Mouse (Mus musculus) MEL (cell line): ENCODE results near the gene Cby3. TPM values are rescaled to one million over a fixed set of nuclear protein-coding genes. Genes with fewer than 3 reads are reported as not detected.

ENCODE experiments used
- DNase-seq: peaks from one replicate; pipeline ENCODE4 v3.0.0; 2011; ENCODE audit warnings: low read depth, low spot score
- H3K27ac ChIP-seq: 2 replicates; pipeline ENCODE4 v1.5.1; 2012; ENCODE audit warnings: low read depth, mild to moderate bottlenecking, control low read depth, low read length, moderate library complexity; ENCODE audit not compliant: control insufficient read depth
- H3K27me3 ChIP-seq, 2 experiments: fragments of 150-350 bp in 1 of 2; sonication (generic) in 1 of 2; 2 replicates each; pipeline ENCODE4 v1.6.1; 2012; ENCODE audit warnings: low read length in 2 of 2, mild to moderate bottlenecking in 2 of 2, improper control_type of control experiment in 1 of 2, moderate library complexity in 1 of 2; ENCODE audit not compliant: insufficient read depth in 2 of 2, control insufficient read depth in 1 of 2
- H3K36me3 ChIP-seq, 2 experiments: 2 replicates each; pipeline ENCODE4 v1.6.1; 2012 to 2014; ENCODE audit warnings: low read length in 2 of 2, improper control_type of control experiment in 1 of 2, inconsistent platforms in 1 of 2, mild to moderate bottlenecking in 1 of 2; ENCODE audit not compliant: insufficient read depth in 2 of 2, control insufficient read depth in 1 of 2
- H3K4me1 ChIP-seq, 2 experiments: fragments of 150-350 bp in 1 of 2; sonication (generic) in 1 of 2; 2 replicates each; pipeline ENCODE4 v1.6.1; 2012; ENCODE audit warnings: low read length in 2 of 2, improper control_type of control experiment in 1 of 2, mild to moderate bottlenecking in 1 of 2; ENCODE audit not compliant: insufficient read depth in 2 of 2, control insufficient read depth in 1 of 2
- H3K4me3 ChIP-seq, 2 experiments: fragments of 150-350 bp in 1 of 2; sonication (generic) in 1 of 2; 2 replicates each; pipeline ENCODE4 v1.5.1; 2012; ENCODE audit warnings: low read depth in 2 of 2, low read length in 2 of 2, mild to moderate bottlenecking in 2 of 2, moderate library complexity in 2 of 2, control low read depth in 1 of 2, improper control_type of control experiment in 1 of 2; ENCODE audit not compliant: control insufficient read depth in 1 of 2, insufficient read depth in 1 of 2
- H3K79me2 ChIP-seq: 2 replicates; pipeline ENCODE4 v1.6.1; 2012; ENCODE audit warnings: mild to moderate bottlenecking, low read length, moderate library complexity; ENCODE audit not compliant: control insufficient read depth, poor library complexity, insufficient read depth
- H3K9ac ChIP-seq: 2 replicates; pipeline ENCODE4 v1.6.1; 2012; ENCODE audit warnings: low read depth, mild to moderate bottlenecking, control low read depth, low read length, moderate library complexity; ENCODE audit not compliant: control insufficient read depth, poor library complexity, severe bottlenecking
- H3K9me3 ChIP-seq: fragments of 150-350 bp; sonication (generic); replicated peaks from 2 replicates; pipeline ENCODE4 v1.6.1; 2012; ENCODE audit warnings: mild to moderate bottlenecking, low read length, improper control_type of control experiment, moderate library complexity; ENCODE audit not compliant: insufficient read depth
- CHD1 ChIP-seq: IDR thresholded peaks from 2 replicates; pipeline ENCODE4 v1.6.1; 2012; ENCODE audit warnings: low read depth, mild to moderate bottlenecking, inconsistent platforms, low read length, improper control_type of control experiment
- CHD2 ChIP-seq: IDR thresholded peaks from 2 replicates; pipeline ENCODE4 v1.6.1; 2011; ENCODE audit warnings: low read length, improper control_type of control experiment
- CTCF ChIP-seq, 3 experiments: IDR thresholded peaks in 2 of 3; conservative IDR thresholded peaks in 1 of 3; 2 replicates each; pipeline ENCODE4 v1.5.1; 2011 to 2012; ENCODE audit warnings: low read length in 3 of 3, low read depth in 2 of 3, mild to moderate bottlenecking in 2 of 3, improper control_type of control experiment in 1 of 3, inconsistent platforms in 1 of 3, mixed read lengths in 1 of 3, moderate library complexity in 1 of 3; ENCODE audit not compliant: control insufficient read depth in 1 of 3, insufficient read depth in 1 of 3, poor library complexity in 1 of 3, severe bottlenecking in 1 of 3
- EP300 ChIP-seq, 2 experiments: IDR thresholded peaks; 2 replicates each; pipeline ENCODE4 v1.6.1; 2011; ENCODE audit warnings: improper control_type of control experiment in 2 of 2, low read length in 2 of 2, low read depth in 1 of 2, mild to moderate bottlenecking in 1 of 2
- ETS1 ChIP-seq: IDR thresholded peaks from 2 replicates; pipeline ENCODE4 v1.6.1; 2012; ENCODE audit warnings: low read depth, mild to moderate bottlenecking, inconsistent platforms, low read length, improper control_type of control experiment, moderate library complexity
- HCFC1 ChIP-seq: IDR thresholded peaks from 2 replicates; pipeline ENCODE4 v1.6.1; 2012; ENCODE audit warnings: low read depth, mild to moderate bottlenecking, inconsistent platforms, low read length, improper control_type of control experiment, moderate library complexity
- JUND ChIP-seq: IDR thresholded peaks from 2 replicates; pipeline ENCODE4 v1.6.1; 2011; ENCODE audit warnings: low read depth, mild to moderate bottlenecking, improper control_type of control experiment, low read length
- MAFK ChIP-seq: IDR thresholded peaks from 2 replicates; pipeline ENCODE4 v1.6.1; 2011; ENCODE audit warnings: low read depth, mild to moderate bottlenecking, low read length, improper control_type of control experiment, borderline replicate concordance
- MAX ChIP-seq: IDR thresholded peaks from 2 replicates; pipeline ENCODE4 v1.6.1; 2011; ENCODE audit warnings: low read length, improper control_type of control experiment
- MEF2A ChIP-seq: IDR thresholded peaks from 2 replicates; pipeline ENCODE4 v1.6.1; 2014; ENCODE audit warnings: low read depth, mild to moderate bottlenecking, inconsistent platforms, low read length, improper control_type of control experiment; ENCODE audit not compliant: poor library complexity, insufficient replicate concordance, severe bottlenecking; ENCODE audit errors: extremely low read depth
- MXI1 ChIP-seq: IDR thresholded peaks from 2 replicates; pipeline ENCODE4 v1.6.1; 2011; ENCODE audit warnings: mild to moderate bottlenecking, low read depth, low read length, improper control_type of control experiment
- MYB ChIP-seq: IDR thresholded peaks from 2 replicates; pipeline ENCODE4 v1.6.1; 2011; ENCODE audit warnings: mild to moderate bottlenecking, low read depth, low read length, improper control_type of control experiment
- MYC ChIP-seq: IDR thresholded peaks from 2 replicates; pipeline ENCODE4 v1.6.1; 2011; ENCODE audit warnings: low read depth, mild to moderate bottlenecking, low read length, improper control_type of control experiment, moderate library complexity
- NRF1 ChIP-seq: IDR thresholded peaks from 2 replicates; pipeline ENCODE4 v1.6.1; 2014; ENCODE audit warnings: low read depth, mild to moderate bottlenecking, inconsistent platforms, low read length, improper control_type of control experiment, moderate library complexity; ENCODE audit not compliant: poor library complexity, insufficient read depth, severe bottlenecking
- POLR2A ChIP-seq, 2 experiments: IDR thresholded peaks; 2 replicates each; pipeline ENCODE4 v1.6.1; 2011 to 2012; ENCODE audit warnings: low read length in 2 of 2, mild to moderate bottlenecking in 2 of 2, control low read depth in 1 of 2, improper control_type of control experiment in 1 of 2, low read depth in 1 of 2, moderate library complexity in 1 of 2; ENCODE audit not compliant: control insufficient read depth in 1 of 2, insufficient read depth in 1 of 2, poor library complexity in 1 of 2
- POLR2AphosphoS2 ChIP-seq: IDR thresholded peaks from 2 replicates; pipeline ENCODE4 v1.6.1; 2011; ENCODE audit warnings: low read length, improper control_type of control experiment
- POLR2AphosphoS5 ChIP-seq: IDR thresholded peaks from 2 replicates; pipeline ENCODE4 v1.6.1; 2012; ENCODE audit warnings: low read depth, borderline replicate concordance, mild to moderate bottlenecking, inconsistent platforms, low read length, moderate library complexity, mixed read lengths
- RAD21 ChIP-seq: IDR thresholded peaks from 2 replicates; pipeline ENCODE4 v1.6.1; 2011; ENCODE audit warnings: mild to moderate bottlenecking, low read depth, low read length, improper control_type of control experiment
- RCOR1 ChIP-seq: IDR thresholded peaks from 2 replicates; pipeline ENCODE4 v1.6.1; 2012; ENCODE audit warnings: low read depth, mild to moderate bottlenecking, inconsistent platforms, low read length, improper control_type of control experiment
- SIN3A ChIP-seq: IDR thresholded peaks from 2 replicates; pipeline ENCODE4 v1.6.1; 2012; ENCODE audit warnings: low read length, improper control_type of control experiment, inconsistent platforms
- SMC3 ChIP-seq: IDR thresholded peaks from 2 replicates; pipeline ENCODE4 v1.6.1; 2011; ENCODE audit warnings: low read depth, low read length, improper control_type of control experiment
- TAL1 ChIP-seq: IDR thresholded peaks from 2 replicates; pipeline ENCODE4 v1.6.1; 2012; ENCODE audit warnings: mild to moderate bottlenecking, inconsistent platforms, low read length, moderate library complexity, mixed read lengths
- UBTF ChIP-seq: IDR thresholded peaks from 2 replicates; pipeline ENCODE4 v1.6.1; 2012; ENCODE audit warnings: low read depth, mild to moderate bottlenecking, inconsistent platforms, low read length, improper control_type of control experiment, moderate library complexity, borderline replicate concordance; ENCODE audit not compliant: insufficient read depth
- USF1 ChIP-seq: IDR thresholded peaks from 2 replicates; pipeline ENCODE4 v1.6.1; 2014; ENCODE audit warnings: low read depth, mild to moderate bottlenecking, inconsistent platforms, low read length, improper control_type of control experiment, moderate library complexity
- USF2 ChIP-seq, 2 experiments: IDR thresholded peaks; 2 replicates each; pipeline ENCODE4 v1.6.1; 2011 to 2012; ENCODE audit warnings: improper control_type of control experiment in 2 of 2, low read length in 2 of 2, borderline replicate concordance in 1 of 2, inconsistent platforms in 1 of 2, low read depth in 1 of 2, mild to moderate bottlenecking in 1 of 2; ENCODE audit not compliant: insufficient read depth in 1 of 2
- ZC3H11A ChIP-seq: IDR thresholded peaks from 2 replicates; pipeline ENCODE4 v1.6.1; 2012; ENCODE audit warnings: low read depth, mild to moderate bottlenecking, inconsistent platforms, low read length, improper control_type of control experiment
- ZKSCAN1 ChIP-seq: IDR thresholded peaks from 2 replicates; pipeline ENCODE4 v1.6.1; 2012; ENCODE audit warnings: low read depth, mild to moderate bottlenecking, inconsistent platforms, low read length, improper control_type of control experiment, moderate library complexity
- ZMIZ1 ChIP-seq: IDR thresholded peaks from 2 replicates; pipeline ENCODE4 v1.6.1; 2012; ENCODE audit warnings: low read depth, mild to moderate bottlenecking, inconsistent platforms, low read length, improper control_type of control experiment, moderate library complexity
- ZNF384 ChIP-seq: IDR thresholded peaks from 2 replicates; pipeline ENCODE4 v1.6.1; 2012; ENCODE audit warnings: low read depth, mild to moderate bottlenecking, inconsistent platforms, low read length, improper control_type of control experiment
- polyA plus RNA-seq, 2 experiments: library from polyadenylated mRNA; stranded (reverse) in 1 of 2; unstranded in 1 of 2; fragments of >175 nt in 1 of 2; fragments of >200 nt in 1 of 2; gene quantifications; 2 replicates each; pipeline versions ENCODE4 v1.2.1 to v1.2.4; 2012; ENCODE audit warnings: low replicate concordance in 2 of 2, low read depth in 1 of 2; ENCODE audit not compliant: insufficient read length in 2 of 2, insufficient read depth in 1 of 2, missing spikeins in 1 of 2
- total RNA-seq: library from RNA; depleted of rRNA; stranded (reverse); fragments of 300-350 nt; gene quantifications from 2 replicates; pipeline ENCODE4 v1.2.3, GENCODE M21; 2012

The Cby3 gene
- total and polyA plus RNA-seq, 3 experiments, result 0.23 to 0.31 TPM; not detected in 1

- no peak for TF ChIP-seq ZC3H11A
- peak; percentile 78; the same call in 1 of the 2 replicates for TF ChIP-seq POLR2AphosphoS5
- no peak for TF ChIP-seq MYB
- TF ChIP-seq MAFK, result no peak
- no peak for TF ChIP-seq HCFC1
- no peak for TF ChIP-seq NRF1
- TF ChIP-seq UBTF, result no peak
- no peak for TF ChIP-seq CHD1
- TF ChIP-seq CHD2, result no peak
- no peak for TF ChIP-seq ETS1
- TF ChIP-seq JUND, result no peak
- TF ChIP-seq MEF2A, result no peak
- TF ChIP-seq SIN3A, result no peak
- TF ChIP-seq ZNF384, result peak; percentile 51; the same call in 1 of the 2 replicates
- no peak for TF ChIP-seq POLR2AphosphoS2
- TF ChIP-seq MAX, result no peak
- no peak for TF ChIP-seq RAD21
- TF ChIP-seq POLR2A (IDR thresholded peaks at IDR 0.05; ENCODE audit: control insufficient read depth in 1 of 2, insufficient read depth in 1 of 2, low read depth in 1 of 2, low read length in 2 of 2, poor library complexity in 1 of 2), result peak in 1 of 2 experiments; percentile 24; a peak in 1 of 4 replicates
- TF ChIP-seq MYC, result no peak
- no peak for TF ChIP-seq RCOR1
- no peak for TF ChIP-seq EP300 (IDR thresholded peaks at IDR 0.05; ENCODE audit: low read depth in 1 of 2, low read length in 2 of 2)
- TF ChIP-seq USF2 (IDR thresholded peaks at IDR 0.05; ENCODE audit: borderline replicate concordance in 1 of 2, insufficient read depth in 1 of 2, low read depth in 1 of 2, low read length in 2 of 2), result no peak
- TF ChIP-seq USF1, result no peak
- TF ChIP-seq ZKSCAN1, result no peak
- no peak for TF ChIP-seq SMC3
- no peak for TF ChIP-seq TAL1
- TF ChIP-seq ZMIZ1, result peak; percentile 51; the same call in 1 of the 2 replicates
- no peak for TF ChIP-seq MXI1
- TF ChIP-seq CTCF (IDR thresholded peaks at IDR 0.05 in 2 of 3, conservative IDR thresholded peaks at IDR 0.05 in 1 of 3; ENCODE audit: control insufficient read depth in 1 of 3, insufficient read depth in 1 of 3, low read depth in 2 of 3, low read length in 3 of 3, poor library complexity in 1 of 3, severe bottlenecking in 1 of 3), result no peak
- Histone ChIP-seq H3K4me1 (no peaks in the 10 kb centered on the region; a peak in 1 of 4 replicates), H3K36me3 (peaks cover 10 to 26% of the 10 kb centered on the region in 2 experiments), H3K9me3 (no peaks in the 10 kb centered on the region), H3K4me3 (no peak overlapping the region), H3K27ac (no peak overlapping the region), H3K79me2 (peaks cover 1% of the 10 kb centered on the region; the same call in 1 of the 2 replicates), H3K9ac (no peak overlapping the region), H3K27me3 (no peaks in the 10 kb centered on the region)
- DNase-seq, result no peak
Measured at GRCm38 (mm10) chr11:50388217-50388929, 34.1 kb downstream of the Cby3 start.
